Mouse (Mus musculus) induced T-regulatory cell, adult 2 months (primary cell): ENCODE data around the gene Edar.

Experiments used
- DNase-seq: peaks from one replicate; pipeline ENCODE4 v3.0.0-alpha.2; 2012; ENCODE audit warnings: low read depth

Gene Edar

GRCm38 (mm10) chr10:58651270-58652042, 24.0 kb downstream of the Edar start:
- DNase-seq, result no peak

GRCm38 (mm10) chr10:58648787-58649186, 26.7 kb downstream of the Edar start:
- DNase-seq, result no peak

DNA sequence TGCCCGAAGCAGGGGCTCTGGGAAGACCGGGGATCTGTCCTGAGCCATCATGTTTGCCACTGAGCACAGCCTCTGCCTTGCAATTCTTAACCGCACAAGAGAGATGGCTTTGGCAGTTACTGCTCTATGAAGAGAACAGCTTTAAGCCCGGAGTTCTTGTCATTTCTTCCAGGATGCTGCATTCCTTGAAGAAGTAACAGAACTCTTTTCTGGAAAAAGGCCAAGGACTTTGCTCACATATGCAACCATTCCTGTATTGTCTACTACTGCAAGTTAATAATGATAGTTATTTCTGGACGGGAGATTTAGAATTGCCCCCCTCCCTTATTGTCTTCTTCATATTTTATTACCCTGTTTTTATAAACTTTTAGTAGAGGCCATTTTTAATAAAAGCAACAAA, 30.8 kb downstream of the Edar start:
- no peak for DNase-seq

GRCm38 (mm10) chr10:58644194-58644593, 31.3 kb downstream of the Edar start:
- DNase-seq, result no peak

GRCm38 (mm10) chr10:58643001-58643400, 32.5 kb downstream of the Edar start:
- DNase-seq, result no peak

DNA sequence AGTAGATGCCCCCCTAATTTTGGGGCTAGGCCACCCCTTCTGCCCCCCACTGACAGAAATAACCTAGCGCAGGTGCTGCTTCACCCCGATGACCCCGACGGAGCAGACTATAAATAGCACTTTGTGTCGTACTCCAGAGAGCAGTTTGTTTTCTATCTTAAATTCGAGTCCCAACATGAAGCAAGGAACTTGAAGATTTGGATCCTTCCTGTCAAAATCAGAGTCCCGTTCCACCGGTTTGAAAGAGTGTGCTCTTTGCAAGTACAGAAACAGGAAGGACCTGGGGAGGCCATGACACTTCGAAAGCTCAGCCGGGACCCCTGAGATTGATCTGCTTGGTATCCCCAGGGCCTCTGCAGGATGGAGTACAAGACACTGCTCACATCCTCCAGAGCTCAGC, 33.8 kb downstream of the Edar start:
- DNase-seq, result no peak

DNA sequence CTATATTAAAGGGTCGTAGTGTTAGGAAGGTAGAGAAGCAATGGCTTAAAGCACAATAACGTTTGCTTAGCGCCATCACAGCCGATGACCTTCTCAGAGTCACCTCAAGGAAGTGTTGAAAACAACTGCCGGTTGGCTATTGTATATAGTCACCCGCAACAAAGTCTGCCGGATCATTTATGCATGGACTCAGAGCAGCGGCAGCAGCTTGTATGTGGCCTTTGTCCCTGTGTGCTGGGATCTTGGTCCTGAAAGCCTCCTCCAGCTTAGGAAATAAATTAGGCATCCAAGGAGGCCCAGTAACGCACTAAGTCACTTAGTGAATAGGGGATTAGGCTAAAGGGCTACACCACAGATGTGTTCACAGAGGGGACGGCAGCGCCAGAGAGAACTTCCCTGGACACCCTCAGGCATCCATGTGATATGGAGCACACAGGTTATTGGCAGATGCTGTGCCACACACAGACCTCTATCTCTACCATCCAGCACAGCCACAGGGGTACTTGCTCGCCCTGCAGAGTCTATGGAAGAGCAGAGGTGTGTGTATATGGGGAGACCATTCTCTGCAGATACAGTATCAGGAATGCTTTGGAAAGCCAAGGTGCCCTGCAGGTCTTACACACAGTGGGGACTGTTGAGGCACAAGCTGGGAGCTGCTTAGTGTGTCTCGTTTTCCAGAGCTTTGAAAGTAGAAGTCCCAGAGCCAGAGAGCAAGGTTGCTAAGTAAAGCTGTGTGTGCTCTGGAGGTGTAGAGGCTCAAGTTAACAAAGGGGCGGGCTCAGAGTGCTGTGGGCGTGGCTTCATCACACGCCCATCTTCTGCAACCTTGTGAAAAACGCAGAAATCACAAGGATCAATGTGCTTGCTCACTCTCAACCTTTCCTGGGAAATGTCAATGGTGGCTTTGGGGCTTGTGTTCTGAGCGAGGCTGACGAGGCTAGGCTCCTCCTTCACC, 34.7 kb downstream of the Edar start:
- no peak for DNase-seq

- DNase-seq, result no peak
Measured at GRCm38 (mm10) chr10:58639291-58639690, 36.2 kb downstream of the Edar start.

- DNase-seq, result no peak
Measured at GRCm38 (mm10) chr10:58636431-58637080, 38.9 kb downstream of the Edar start.

DNA sequence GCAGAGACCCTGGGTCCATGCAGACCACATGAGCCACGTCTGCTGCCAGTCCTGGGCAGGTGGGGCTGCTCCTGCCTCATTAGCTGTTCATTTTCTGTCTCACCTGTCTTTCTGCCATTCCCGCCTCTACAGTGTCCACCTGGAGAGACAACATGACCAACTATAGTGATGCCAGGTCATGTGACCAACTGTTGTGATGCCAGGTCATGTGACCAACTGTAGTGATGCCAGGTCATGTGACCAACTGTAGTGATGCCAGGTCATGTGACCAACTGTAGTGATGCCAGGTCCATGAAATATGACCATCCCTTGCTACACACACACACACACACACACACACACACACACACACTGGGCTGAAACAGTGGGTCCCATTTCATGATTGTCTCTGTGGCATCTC, 41.9 kb downstream of the Edar start:
- DNase-seq, result no peak

GRCm38 (mm10) chr10:58627569-58627968, 47.9 kb downstream of the Edar start:
- peak; percentile 4 for DNase-seq

GRCm38 (mm10) chr10:58624848-58625711, 50.4 kb downstream of the Edar start:
- peak; percentile 1 for DNase-seq

- no peak for DNase-seq
Measured at GRCm38 (mm10) chr10:58619266-58619665, 56.2 kb downstream of the Edar start.

- DNase-seq, result no peak
Measured at GRCm38 (mm10) chr10:58618501-58619216, 56.8 kb downstream of the Edar start.

GRCm38 (mm10) chr10:58616565-58616964, 58.9 kb downstream of the Edar start:
- no peak for DNase-seq

DNA sequence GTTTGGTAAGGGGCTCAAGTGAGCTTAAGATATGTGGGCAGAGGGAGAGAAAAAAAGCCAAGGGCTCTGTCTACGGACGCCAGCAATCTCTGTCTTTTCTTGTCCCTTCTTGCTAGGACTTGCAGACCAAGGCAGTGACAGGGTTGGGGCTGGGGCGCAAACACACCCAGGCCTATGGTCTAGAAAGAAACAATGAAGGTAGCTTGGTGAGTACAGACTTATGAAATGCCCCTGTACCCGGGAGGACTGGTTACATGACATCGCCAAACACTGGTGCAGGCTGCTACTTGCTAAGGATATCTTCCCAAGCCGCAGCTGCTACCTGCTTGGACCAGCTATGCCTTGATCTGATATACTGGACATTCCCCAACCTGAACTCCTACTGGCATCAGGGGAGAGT, 60.9 kb downstream of the Edar start:
- no peak for DNase-seq

- DNase-seq, result no peak
Measured at GRCm38 (mm10) chr10:58610484-58611261, 64.8 kb downstream of the Edar start.

DNA sequence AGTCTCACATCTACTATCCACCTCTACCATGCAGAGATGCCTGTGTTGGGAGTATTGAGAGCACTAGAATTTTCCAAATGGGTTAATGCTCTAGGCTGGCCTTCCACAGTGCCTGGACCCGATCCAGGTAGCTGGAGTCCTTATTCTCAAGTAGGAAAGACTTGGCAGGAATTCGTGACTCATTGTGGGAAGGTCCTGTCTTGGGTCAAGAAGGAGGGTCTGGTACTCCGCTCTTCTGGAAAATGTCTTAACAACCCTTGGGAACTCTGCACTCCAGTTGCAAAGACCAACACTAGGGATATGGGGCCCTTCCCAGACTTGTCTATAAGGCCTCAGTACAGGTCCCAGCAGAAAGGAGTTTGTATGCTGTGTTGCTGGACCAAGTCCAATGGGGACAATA, 66.6 kb downstream of the Edar start:
- no peak for DNase-seq

- DNase-seq, result no peak
Measured at GRCm38 (mm10) chr10:58606356-58606755, 69.1 kb downstream of the Edar start.

- no peak for DNase-seq
Measured at GRCm38 (mm10) chr10:58604779-58605178, 70.7 kb downstream of the Edar start.
